Mouse (Mus musculus) lung, adult 2 months (tissue): ENCODE measurements at regions not wholly inside any gene's neighbourhood (a gene's known extent, or its start where the extent isn't known, plus 50 kb on each side); places are given as distances from the start of the nearest gene placed in this dataset.

Source experiments
- DNase-seq: peaks from one replicate; pipeline ENCODE4 v3.0.0; 2022
- H3K4me1 ChIP-seq: fragments of 200-500 bp; 2 replicates; pipeline ENCODE4 v1.6.1; 2011; ENCODE audit warnings: low read length; ENCODE audit not compliant: control insufficient read depth, insufficient read depth
- H3K4me3 ChIP-seq: fragments of 200-500 bp; replicated peaks from 2 replicates; pipeline ENCODE3; 2011; ENCODE audit warnings: low read depth, mild to moderate bottlenecking, control low read depth, low read length; ENCODE audit errors: extremely low read depth
- CTCF ChIP-seq: fragments of 200-500 bp; IDR thresholded peaks from 2 replicates; pipeline ENCODE4 v1.5.1; 2011; ENCODE audit warnings: mild to moderate bottlenecking, low read length, control low read depth; ENCODE audit not compliant: insufficient read depth
- POLR2A ChIP-seq: fragments of 200-500 bp; IDR thresholded peaks from 2 replicates; pipeline ENCODE4 v1.6.1; 2011; ENCODE audit warnings: low read depth, mild to moderate bottlenecking, control low read depth, low read length, borderline replicate concordance; ENCODE audit errors: extremely low read depth
- WGBS: fragments of 180-500 bp; shearing (Covaris S2); methylation state at CpG from one replicate; pipeline ENCODE4 v1.1.7; 2018; 5-methylcytosine and 5-hydroxymethylcytosine counted together

- DNase-seq: no peak
- WGBS: 90% methylated on average over 9 of the region's 9 CpGs
- no peaks in the 10 kb centered on the region for H3K4me1 ChIP-seq
- no peak overlapping the region for H3K4me3 ChIP-seq
- TF ChIP-seq POLR2A: no peak
Measured at GRCm38 (mm10) chr5:39423720-39424119, 331.6 kb downstream of the Hs3st1 start.

GRCm38 (mm10) chr5:39418795-39419194 is 336.5 kb downstream of the Hs3st1 start:
- no peak for DNase-seq
- Histone ChIP-seq H3K4me3 (no peak overlapping the region), H3K4me1 (no peaks in the 10 kb centered on the region)
- WGBS: 73% methylated on average over 1 of the region's 1 CpGs
- TF ChIP-seq POLR2A (no peak), CTCF (no peak)

- TF ChIP-seq POLR2A (no peak), CTCF (no peak)
- DNase-seq: no peak
- 85% methylated on average over 3 of the region's 3 CpGs for WGBS
- Histone ChIP-seq H3K4me1 (no peaks in the 10 kb centered on the region), H3K4me3 (no peak overlapping the region)
Measured at GRCm38 (mm10) chr5:39417845-39418154, 337.5 kb downstream of the Hs3st1 start.

- no peak overlapping the region for H3K4me3 ChIP-seq
- no peak for DNase-seq
- TF ChIP-seq CTCF (no peak), POLR2A (no peak)
- WGBS: 71% methylated on average over 11 of the region's 11 CpGs
- no peaks in the 10 kb centered on the region for H3K4me1 ChIP-seq
Measured at GRCm38 (mm10) chr5:39417121-39417844, 338.0 kb downstream of the Hs3st1 start.

- TF ChIP-seq POLR2A: no peak
- no peak for TF ChIP-seq CTCF
Measured at GRCm38 (mm10) chr5:39416597-39417023, 338.7 kb downstream of the Hs3st1 start.

GRCm38 (mm10) chr5:39412756-39413155 is 342.5 kb downstream of the Hs3st1 start:
- H3K4me3 ChIP-seq: no peak overlapping the region
- no peak for TF ChIP-seq CTCF
- DNase-seq: no peak
- 70% methylated on average over 5 of the region's 5 CpGs for WGBS
- H3K4me1 ChIP-seq: no peaks in the 10 kb centered on the region

More at GRCm38 (mm10) chr5:39416597-39417023, 338.7 kb downstream of the Hs3st1 start:
- 73% methylated on average over 2 of the region's 2 CpGs for WGBS
- no peak for DNase-seq
- H3K4me1 ChIP-seq: no peaks in the 10 kb centered on the region
- no peak overlapping the region for H3K4me3 ChIP-seq

GRCm38 (mm10) chr5:39390391-39390987 is 364.8 kb downstream of the Hs3st1 start:
- Histone ChIP-seq H3K4me3 (no peak overlapping the region), H3K4me1 (no peaks in the 10 kb centered on the region)
- no peak for TF ChIP-seq POLR2A
- no peak for TF ChIP-seq CTCF
- DNase-seq: no peak

- no peaks in the 10 kb centered on the region for H3K4me1 ChIP-seq
- no peak overlapping the region for H3K4me3 ChIP-seq
- DNase-seq: no peak
- TF ChIP-seq CTCF: no peak
- TF ChIP-seq POLR2A: no peak
- WGBS: 89% methylated on average over 2 of the region's 2 CpGs
Measured at GRCm38 (mm10) chr5:39384410-39384809, 370.9 kb downstream of the Hs3st1 start.

GRCm38 (mm10) chr5:39374199-39374598 is 381.1 kb downstream of the Hs3st1 start:
- 81% methylated on average over 3 of the region's 3 CpGs for WGBS
- no peak for DNase-seq
- no peaks in the 10 kb centered on the region for H3K4me1 ChIP-seq
- TF ChIP-seq CTCF: no peak
- TF ChIP-seq POLR2A: no peak
- no peak overlapping the region for H3K4me3 ChIP-seq

GRCm38 (mm10) chr5:39348680-39349079 is 406.6 kb downstream of the Hs3st1 start:
- TF ChIP-seq POLR2A: no peak
- TF ChIP-seq CTCF: no peak
- Histone ChIP-seq H3K4me1 (no peaks in the 10 kb centered on the region), H3K4me3 (no peak overlapping the region)
- no peak for DNase-seq
- 67% methylated on average over 3 of the region's 3 CpGs for WGBS
